Mouse (Mus musculus): ENCODE results near the gene Slc1a7. TPM values are rescaled to one million over a fixed set of nuclear protein-coding genes. Genes with fewer than 3 reads are reported as not detected.
A peak's percentile ranks its signal among the peaks of the same experiment; 100 is the strongest.

Gene Slc1a7
- polyA plus RNA-seq, 1 experiment from 2014 or later, result 0.18 TPM

- 78% methylated on average over 8 of the region's 8 CpGs for WGBS
- Histone ChIP-seq H3K36me3 (ENCODE audit: control insufficient read depth, insufficient read depth, low read length) (no peaks in the 10 kb centered on the region), H3K4me1 (ENCODE audit: control insufficient read depth, insufficient read depth, low read depth, low read length) (no peaks in the 10 kb centered on the region), H3K9ac (ENCODE audit: low read depth, low read length) (no peak overlapping the region), H3K27ac (ENCODE audit: low read depth, low read length) (no peak overlapping the region), H3K9me3 (ENCODE audit: control insufficient read depth, low read length) (no peaks in the 10 kb centered on the region), H3K27me3 (replicated peaks; ENCODE audit: control insufficient read depth, insufficient read depth, low read length) (no peaks in the 10 kb centered on the region), H3K4me2 (ENCODE audit: low read length) (no peak overlapping the region), H3K4me3 (ENCODE audit: low read length) (no peak overlapping the region)
- no peak for ATAC-seq
These were observed 34.9 kb upstream of the Slc1a7 start for GRCm38 (mm10) chr4:107933239-107933638.

DNA sequence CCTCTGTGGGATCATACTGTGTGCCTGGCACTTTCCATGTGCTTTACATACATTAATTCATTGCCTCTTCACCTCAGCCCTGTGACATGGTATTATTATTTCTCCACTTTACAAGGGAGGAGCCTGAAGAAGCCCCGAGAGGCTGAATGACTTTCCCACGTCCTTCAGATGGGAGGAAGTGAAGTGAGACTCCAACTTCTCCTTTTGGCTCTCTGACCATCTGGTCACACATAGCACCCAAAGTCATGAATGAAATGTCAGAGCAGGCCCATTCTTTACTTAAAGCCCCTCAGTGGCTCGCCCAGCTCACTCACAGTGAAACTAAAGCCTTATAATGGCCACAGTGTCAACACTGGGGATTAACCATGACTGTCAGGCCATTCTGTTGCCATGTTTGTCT lies 32.9 kb upstream of the Slc1a7 start:
- ATAC-seq, result no peak

DNA sequence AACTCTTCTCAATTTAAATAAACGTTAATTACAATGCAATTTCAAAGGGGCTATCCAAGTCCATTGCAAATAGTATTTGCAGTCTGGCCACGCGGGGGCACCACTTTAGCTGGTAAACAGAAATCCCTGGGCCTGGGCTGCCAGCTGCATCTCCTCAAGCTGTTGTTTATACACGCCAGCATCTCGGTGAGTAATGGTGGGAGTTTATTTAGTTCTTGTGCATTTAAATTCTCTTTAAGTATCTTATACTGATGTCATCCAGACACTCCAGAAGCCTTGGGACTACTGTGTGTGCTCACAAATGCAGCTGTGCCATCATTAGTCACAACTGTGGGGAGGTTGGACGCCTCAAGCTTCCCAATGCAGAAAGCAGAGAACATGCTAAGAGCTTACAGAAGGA lies 30.8 kb upstream of the Slc1a7 start:
- WGBS, result 20% methylated on average over 6 of the region's 6 CpGs

More for the DNA sequence above, 32.9 kb upstream of the Slc1a7 start:
- H3K36me3 ChIP-seq (ENCODE audit: control insufficient read depth, insufficient read depth, low read length), result no peaks in the 10 kb centered on the region
- H3K27ac ChIP-seq (ENCODE audit: low read depth, low read length), result no peak overlapping the region
- no peak overlapping the region for H3K4me3 ChIP-seq (ENCODE audit: low read length)
- no peaks in the 10 kb centered on the region for H3K4me1 ChIP-seq (ENCODE audit: control insufficient read depth, insufficient read depth, low read depth, low read length)
- no peaks in the 10 kb centered on the region for H3K9me3 ChIP-seq (ENCODE audit: control insufficient read depth, low read length)
- H3K4me2 ChIP-seq (ENCODE audit: low read length), result no peak overlapping the region
- no peak overlapping the region for H3K9ac ChIP-seq (ENCODE audit: low read depth, low read length)
- WGBS, result 65% methylated on average over 3 of the region's 3 CpGs
- H3K27me3 ChIP-seq (replicated peaks; ENCODE audit: control insufficient read depth, insufficient read depth, low read length), result no peaks in the 10 kb centered on the region

GRCm38 (mm10) chr4:107938124-107938523 lies 30.0 kb upstream of the Slc1a7 start:
- Histone ChIP-seq H3K4me3 (ENCODE audit: low read length) (no peak overlapping the region), H3K4me1 (ENCODE audit: control insufficient read depth, insufficient read depth, low read depth, low read length) (no peaks in the 10 kb centered on the region), H3K9ac (ENCODE audit: low read depth, low read length) (no peak overlapping the region), H3K9me3 (ENCODE audit: control insufficient read depth, low read length) (no peaks in the 10 kb centered on the region), H3K36me3 (ENCODE audit: control insufficient read depth, insufficient read depth, low read length) (no peaks in the 10 kb centered on the region), H3K4me2 (ENCODE audit: low read length) (no peak overlapping the region), H3K27ac (ENCODE audit: low read depth, low read length) (no peak overlapping the region), H3K27me3 (replicated peaks; ENCODE audit: control insufficient read depth, insufficient read depth, low read length) (no peaks in the 10 kb centered on the region)
- 73% methylated on average over 2 of the region's 2 CpGs for WGBS
- no peak for ATAC-seq

More for the DNA sequence above, 30.8 kb upstream of the Slc1a7 start:
- no peaks in the 10 kb centered on the region for H3K27me3 ChIP-seq (replicated peaks; ENCODE audit: control insufficient read depth, insufficient read depth, low read length)
- no peaks in the 10 kb centered on the region for H3K36me3 ChIP-seq (ENCODE audit: control insufficient read depth, insufficient read depth, low read length)
- no peak overlapping the region for H3K4me3 ChIP-seq (ENCODE audit: low read length)
- no peak overlapping the region for H3K27ac ChIP-seq (ENCODE audit: low read depth, low read length)
- no peak overlapping the region for H3K9ac ChIP-seq (ENCODE audit: low read depth, low read length)
- H3K4me1 ChIP-seq (ENCODE audit: control insufficient read depth, insufficient read depth, low read depth, low read length), result no peaks in the 10 kb centered on the region
- ATAC-seq, result 0 out of 2 replicates have a peak, but pooled peaks have one; percentile 48
- H3K9me3 ChIP-seq (ENCODE audit: control insufficient read depth, low read length), result no peaks in the 10 kb centered on the region
- no peak overlapping the region for H3K4me2 ChIP-seq (ENCODE audit: low read length)

GRCm38 (mm10) chr4:107942741-107943140 lies 25.4 kb upstream of the Slc1a7 start:
- no peak overlapping the region for H3K4me2 ChIP-seq (ENCODE audit: low read length)
- no peaks in the 10 kb centered on the region for H3K9me3 ChIP-seq (ENCODE audit: control insufficient read depth, low read length)
- no peak overlapping the region for H3K4me3 ChIP-seq (ENCODE audit: low read length)
- H3K27ac ChIP-seq (ENCODE audit: low read depth, low read length), result no peak overlapping the region
- H3K36me3 ChIP-seq (ENCODE audit: control insufficient read depth, insufficient read depth, low read length), result no peaks in the 10 kb centered on the region
- H3K27me3 ChIP-seq (replicated peaks; ENCODE audit: control insufficient read depth, insufficient read depth, low read length), result no peaks in the 10 kb centered on the region
- H3K9ac ChIP-seq (ENCODE audit: low read depth, low read length), result no peak overlapping the region
- no peaks in the 10 kb centered on the region; the same call in 1 of the 2 replicates for H3K4me1 ChIP-seq (ENCODE audit: control insufficient read depth, insufficient read depth, low read depth, low read length)
- ATAC-seq, result no peak
- 92% methylated on average over 7 of the region's 7 CpGs for WGBS

DNA sequence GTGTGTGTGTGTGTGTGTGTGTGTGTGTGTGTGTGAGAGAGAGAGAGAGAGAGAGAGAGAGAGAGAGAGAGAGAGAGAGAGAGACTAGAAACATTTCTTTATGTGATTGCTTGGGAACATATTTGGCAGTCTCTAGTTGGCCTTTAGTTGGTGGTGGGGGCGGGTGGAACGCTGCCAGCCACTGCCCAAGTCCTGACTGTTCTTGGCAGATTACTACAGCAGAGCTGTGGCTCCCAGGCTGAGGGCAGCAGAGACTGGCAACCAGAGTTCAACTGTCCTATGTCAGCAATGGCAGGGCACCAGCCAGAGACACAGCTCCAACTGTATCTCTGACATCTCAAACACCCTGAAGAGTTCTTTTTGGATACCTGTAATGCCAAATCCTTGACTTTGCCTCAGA lies 24.0 kb upstream of the Slc1a7 start:
- ATAC-seq, result peak; percentile 54; the same call in 1 of the 2 replicates
- WGBS, result 56% methylated on average over 2 of the region's 2 CpGs
- no peak overlapping the region for H3K9ac ChIP-seq (ENCODE audit: low read depth, low read length)

GRCm38 (mm10) chr4:107949918-107950317 lies 18.2 kb upstream of the Slc1a7 start:
- Histone ChIP-seq H3K4me2 (ENCODE audit: low read length) (no peak overlapping the region), H3K9me3 (ENCODE audit: control insufficient read depth, low read length) (no peaks in the 10 kb centered on the region), H3K27me3 (replicated peaks; ENCODE audit: control insufficient read depth, insufficient read depth, low read length) (no peaks in the 10 kb centered on the region), H3K27ac (ENCODE audit: low read depth, low read length) (no peak overlapping the region), H3K4me1 (ENCODE audit: control insufficient read depth, insufficient read depth, low read depth, low read length) (no peaks in the 10 kb centered on the region), H3K36me3 (ENCODE audit: control insufficient read depth, insufficient read depth, low read length) (no peaks in the 10 kb centered on the region), H3K9ac (ENCODE audit: low read depth, low read length) (no peak overlapping the region), H3K4me3 (ENCODE audit: low read length) (no peak overlapping the region)
- ATAC-seq, result no peak
- WGBS, result 86% methylated on average over 4 of the region's 4 CpGs

More for the DNA sequence above, 24.0 kb upstream of the Slc1a7 start:
- no peak overlapping the region for H3K27ac ChIP-seq (ENCODE audit: low read depth, low read length)
- no peaks in the 10 kb centered on the region; the same call in 1 of the 2 replicates for H3K4me1 ChIP-seq (ENCODE audit: control insufficient read depth, insufficient read depth, low read depth, low read length)
- H3K4me2 ChIP-seq (ENCODE audit: low read length), result no peak overlapping the region
- no peak overlapping the region for H3K4me3 ChIP-seq (ENCODE audit: low read length)
- no peaks in the 10 kb centered on the region for H3K9me3 ChIP-seq (ENCODE audit: control insufficient read depth, low read length)
- no peaks in the 10 kb centered on the region for H3K27me3 ChIP-seq (replicated peaks; ENCODE audit: control insufficient read depth, insufficient read depth, low read length)
- no peaks in the 10 kb centered on the region for H3K36me3 ChIP-seq (ENCODE audit: control insufficient read depth, insufficient read depth, low read length)

DNA sequence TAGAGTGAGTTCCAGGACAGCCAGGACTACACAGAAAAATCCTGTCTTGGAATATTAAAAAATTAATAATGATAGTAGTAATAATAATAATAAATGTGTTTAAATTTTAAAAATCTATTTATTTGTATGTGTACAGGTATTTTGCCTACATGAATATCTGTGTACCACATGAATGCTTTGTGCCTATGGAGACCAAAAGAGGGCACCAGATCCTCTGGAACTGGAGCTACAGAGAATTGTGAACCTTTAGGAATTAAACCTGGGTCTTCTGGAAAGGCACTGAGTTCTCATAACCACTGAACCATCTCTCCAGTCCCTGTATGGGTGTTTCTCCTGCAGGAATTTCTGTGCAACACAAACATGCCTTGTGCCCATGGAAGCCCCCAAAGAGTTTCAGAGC lies 15.3 kb upstream of the Slc1a7 start:
- no peak for ATAC-seq
- Histone ChIP-seq H3K9me3 (ENCODE audit: control insufficient read depth, low read length) (no peaks in the 10 kb centered on the region), H3K4me2 (ENCODE audit: low read length) (no peak overlapping the region), H3K27ac (ENCODE audit: low read depth, low read length) (no peak overlapping the region), H3K4me3 (ENCODE audit: low read length) (no peak overlapping the region), H3K27me3 (replicated peaks; ENCODE audit: control insufficient read depth, insufficient read depth, low read length) (no peaks in the 10 kb centered on the region), H3K4me1 (ENCODE audit: control insufficient read depth, insufficient read depth, low read depth, low read length) (no peaks in the 10 kb centered on the region), H3K9ac (ENCODE audit: low read depth, low read length) (no peak overlapping the region), H3K36me3 (ENCODE audit: control insufficient read depth, insufficient read depth, low read length) (no peaks in the 10 kb centered on the region)

GRCm38 (mm10) chr4:107955691-107956090 lies 12.4 kb upstream of the Slc1a7 start:
- no peak overlapping the region for H3K4me2 ChIP-seq (ENCODE audit: low read length)
- no peak overlapping the region for H3K9ac ChIP-seq (ENCODE audit: low read depth, low read length)
- H3K36me3 ChIP-seq (ENCODE audit: control insufficient read depth, insufficient read depth, low read length), result no peaks in the 10 kb centered on the region
- no peaks in the 10 kb centered on the region for H3K4me1 ChIP-seq (ENCODE audit: control insufficient read depth, insufficient read depth, low read depth, low read length)
- H3K27ac ChIP-seq (ENCODE audit: low read depth, low read length), result no peak overlapping the region
- WGBS, result 49% methylated on average over 5 of the region's 5 CpGs
- no peak for ATAC-seq
- no peaks in the 10 kb centered on the region for H3K9me3 ChIP-seq (ENCODE audit: control insufficient read depth, low read length)
- no peak overlapping the region for H3K4me3 ChIP-seq (ENCODE audit: low read length)
- H3K27me3 ChIP-seq (replicated peaks; ENCODE audit: control insufficient read depth, insufficient read depth, low read length), result no peaks in the 10 kb centered on the region

DNA sequence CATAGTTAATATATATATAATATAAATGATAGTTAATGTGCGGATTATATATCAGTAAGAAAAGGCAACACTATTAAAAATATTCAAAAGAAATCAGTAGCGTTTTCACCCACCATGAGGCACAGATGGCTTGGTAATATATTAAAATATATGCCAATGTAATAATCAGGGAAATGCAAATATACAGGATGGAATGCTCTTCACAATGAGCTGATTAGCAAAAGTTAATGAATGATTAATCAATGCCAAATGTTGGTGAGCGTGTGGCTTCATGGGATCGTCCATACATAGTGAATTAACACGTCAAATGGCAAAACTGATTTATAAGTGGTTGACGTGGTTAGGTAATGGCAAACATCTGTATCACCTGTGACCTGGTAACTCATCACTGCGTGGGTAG lies 9.6 kb upstream of the Slc1a7 start:
- no peak overlapping the region for H3K4me3 ChIP-seq (ENCODE audit: low read length)
- ATAC-seq, result no peak
- no peaks in the 10 kb centered on the region for H3K36me3 ChIP-seq (ENCODE audit: control insufficient read depth, insufficient read depth, low read length)
- H3K9ac ChIP-seq (ENCODE audit: low read depth, low read length), result no peak overlapping the region
- no peak overlapping the region for H3K4me2 ChIP-seq (ENCODE audit: low read length)
- no peaks in the 10 kb centered on the region; the same call in 1 of the 2 replicates for H3K4me1 ChIP-seq (ENCODE audit: control insufficient read depth, insufficient read depth, low read depth, low read length)
- 62% methylated on average over 7 of the region's 7 CpGs for WGBS
- no peaks in the 10 kb centered on the region for H3K27me3 ChIP-seq (replicated peaks; ENCODE audit: control insufficient read depth, insufficient read depth, low read length)
- no peaks in the 10 kb centered on the region for H3K9me3 ChIP-seq (ENCODE audit: control insufficient read depth, low read length)
- H3K27ac ChIP-seq (ENCODE audit: low read depth, low read length), result no peak overlapping the region

All from hindbrain, embryonic 16.5 days (tissue).